Mouse (Mus musculus) stomach, postnatal 0 days (tissue): ENCODE measurements at regions not wholly inside any gene's neighbourhood (a gene's known extent, or its start where the extent isn't known, plus 50 kb on each side); places are given as distances from the start of the nearest gene placed in this dataset.

Source experiments
- CTCF ChIP-seq: IDR thresholded peaks from 2 replicates; pipeline ENCODE4 v1.5.1; 2016; ENCODE audit warnings: antibody characterized with exemption, low read depth, mild to moderate bottlenecking, moderate library complexity
- EP300 ChIP-seq: optimal IDR thresholded peaks from 2 replicates; pipeline ENCODE3; 2016; ENCODE audit warnings: antibody characterized with exemption

- TF ChIP-seq EP300, result no peak
- TF ChIP-seq CTCF, result no peak
Measured at GRCm38 (mm10) chr4:52739543-52740474, 74.6 kb upstream of the Olfr275 start.
